Mouse (Mus musculus) bone marrow, adult 2 months (tissue): ENCODE data around the gene Snx4. TPM values are rescaled to one million over a fixed set of nuclear protein-coding genes. Genes with fewer than 3 reads are reported as not detected.

ENCODE experiments used
- H3K27ac ChIP-seq: fragments of 200-500 bp; 2 replicates; pipeline ENCODE4 v1.5.1; 2012; ENCODE audit warnings: low read depth, mild to moderate bottlenecking, control low read depth, inconsistent platforms, low read length; ENCODE audit not compliant: control insufficient read depth, poor library complexity, insufficient read depth
- H3K4me1 ChIP-seq: fragments of 200-500 bp; 2 replicates; pipeline ENCODE4 v1.6.1; 2011; ENCODE audit warnings: low read length; ENCODE audit not compliant: control insufficient read depth, insufficient read depth
- H3K4me3 ChIP-seq: fragments of 200-500 bp; replicated peaks from 2 replicates; pipeline ENCODE3; 2011; ENCODE audit warnings: mild to moderate bottlenecking, low read depth, low read length, control low read depth; ENCODE audit not compliant: control insufficient read depth
- CTCF ChIP-seq: fragments of 200-500 bp; IDR thresholded peaks from 2 replicates; pipeline ENCODE4 v1.5.1; 2011; ENCODE audit warnings: low read length, control low read depth; ENCODE audit not compliant: control insufficient read depth, insufficient read depth
- POLR2A ChIP-seq: fragments of 200-500 bp; IDR thresholded peaks from 2 replicates; pipeline ENCODE4 v1.6.1; 2011; ENCODE audit warnings: low read depth, mild to moderate bottlenecking, control low read depth, low read length, borderline replicate concordance; ENCODE audit not compliant: control insufficient read depth
- WGBS: fragments of 180-500 bp; shearing (Covaris S2); methylation state at CpG from one replicate; pipeline ENCODE4 v1.1.7; 2018; 5-methylcytosine and 5-hydroxymethylcytosine counted together
- polyA plus RNA-seq: library from polyadenylated mRNA; stranded (reverse); fragments of >200 nt; gene quantifications from 2 replicates; pipeline ENCODE4 v1.2.4, GENCODE M21; 2011; ENCODE audit warnings: low replicate concordance; ENCODE audit not compliant: missing spikeins, insufficient read depth, insufficient read length

Snx4 gene
- polyA plus RNA-seq, 1 experiment, result 22.3 TPM

- Histone ChIP-seq H3K4me1 (no peaks in the 10 kb centered on the region; the same call in 1 of the 2 replicates), H3K4me3 (no peak overlapping the region), H3K27ac (no peak overlapping the region)
- TF ChIP-seq POLR2A, result no peak
- TF ChIP-seq CTCF, result no peak
- 79% methylated on average over 1 of the region's 1 CpGs for WGBS
Observed at GRCm38 (mm10) chr16:33342356-33342755, 91.1 kb downstream of the Snx4 start.

GRCm38 (mm10) chr16:33343106-33343505 lies 91.9 kb downstream of the Snx4 start:
- TF ChIP-seq POLR2A (no peak), CTCF (no peak)
- Histone ChIP-seq H3K4me3 (no peak overlapping the region), H3K27ac (no peak overlapping the region), H3K4me1 (no peaks in the 10 kb centered on the region; the same call in 1 of the 2 replicates)
- 88% methylated on average over 5 of the region's 5 CpGs for WGBS

GRCm38 (mm10) chr16:33343601-33344000 lies 92.4 kb downstream of the Snx4 start:
- Histone ChIP-seq H3K4me3 (no peak overlapping the region), H3K27ac (no peak overlapping the region), H3K4me1 (no peaks in the 10 kb centered on the region; the same call in 1 of the 2 replicates)
- 11% methylated on average over 7 of the region's 7 CpGs for WGBS
- TF ChIP-seq POLR2A (no peak), CTCF (no peak)

DNA sequence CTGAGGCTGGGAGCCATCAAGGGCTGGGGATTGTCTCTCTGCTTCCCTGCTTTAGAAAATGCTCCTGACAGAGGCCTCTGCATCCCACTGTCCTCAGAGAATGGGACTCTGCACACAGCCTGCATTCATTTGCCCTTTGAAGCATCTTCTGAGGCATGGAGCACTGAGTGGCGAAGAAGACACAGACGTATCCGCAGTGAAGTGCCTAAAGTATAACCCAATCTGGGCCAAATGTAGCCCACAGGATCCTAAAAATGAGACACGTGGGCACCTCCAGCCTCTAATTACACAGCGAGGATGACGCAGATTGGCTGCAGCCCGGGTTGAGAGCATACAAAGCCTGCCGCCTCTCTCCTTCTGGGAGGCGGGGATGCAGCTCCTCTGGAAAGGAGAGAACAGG lies 93.1 kb downstream of the Snx4 start:
- H3K27ac ChIP-seq, result no peak overlapping the region

DNA sequence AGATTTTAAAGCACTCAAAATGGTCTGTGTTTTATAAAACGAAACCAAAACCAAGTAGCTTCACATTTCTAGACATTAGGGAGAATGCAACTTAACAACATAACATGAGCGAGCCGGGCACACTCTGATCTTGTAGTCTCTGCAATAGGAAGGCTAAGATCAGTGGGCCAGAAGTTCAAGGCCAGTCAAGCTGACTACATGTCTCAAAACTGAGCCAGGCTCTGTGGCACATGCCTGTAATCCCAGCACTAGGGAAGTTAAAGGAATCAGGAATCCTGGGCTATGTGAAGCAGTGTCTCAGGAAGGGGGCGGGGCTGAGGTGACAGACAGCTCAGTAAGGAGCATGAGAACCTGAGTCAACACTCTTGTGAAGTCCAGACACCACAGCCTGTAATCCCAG lies 93.6 kb downstream of the Snx4 start:
- no peak for TF ChIP-seq CTCF
- no peak for TF ChIP-seq POLR2A
- Histone ChIP-seq H3K4me1 (no peaks in the 10 kb centered on the region; the same call in 1 of the 2 replicates), H3K27ac (no peak overlapping the region), H3K4me3 (no peak overlapping the region)
- WGBS, result 58% methylated on average over 4 of the region's 4 CpGs

More for the DNA sequence above, 93.1 kb downstream of the Snx4 start:
- H3K4me1 ChIP-seq, result no peaks in the 10 kb centered on the region; the same call in 1 of the 2 replicates
- 78% methylated on average over 9 of the region's 9 CpGs for WGBS
- H3K4me3 ChIP-seq, result no peak overlapping the region
- no peak for TF ChIP-seq CTCF
- no peak for TF ChIP-seq POLR2A

DNA sequence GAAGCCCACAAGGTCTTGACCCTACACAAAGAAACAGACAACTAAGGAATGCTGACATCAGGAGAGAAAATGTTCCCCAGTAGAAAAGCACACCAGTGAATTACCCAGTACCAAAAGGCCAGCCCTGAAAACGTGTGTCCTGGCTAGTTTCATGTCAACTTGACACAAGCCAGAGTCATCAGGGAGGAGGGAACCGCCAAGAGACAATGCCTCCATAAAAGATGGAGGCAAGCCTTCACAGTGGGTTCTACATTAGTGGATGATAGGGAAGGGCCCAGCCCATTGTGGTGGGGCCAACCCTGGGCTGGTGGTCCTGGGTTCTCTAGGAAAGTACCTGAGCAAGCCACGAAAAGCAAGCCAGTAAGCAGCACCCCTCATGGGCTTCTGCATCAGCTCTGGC lies 95.1 kb downstream of the Snx4 start:
- Histone ChIP-seq H3K4me1 (no peaks in the 10 kb centered on the region; the same call in 1 of the 2 replicates), H3K4me3 (no peak overlapping the region), H3K27ac (no peak overlapping the region)
- WGBS, result 70% methylated on average over 3 of the region's 3 CpGs
- TF ChIP-seq CTCF (no peak), POLR2A (no peak)

- Histone ChIP-seq H3K27ac (no peak overlapping the region), H3K4me1 (no peaks in the 10 kb centered on the region; the same call in 1 of the 2 replicates), H3K4me3 (no peak overlapping the region)
- TF ChIP-seq CTCF, result no peak
- no peak for TF ChIP-seq POLR2A
- 72% methylated on average over 5 of the region's 5 CpGs for WGBS
Observed at GRCm38 (mm10) chr16:33347134-33347533, 95.9 kb downstream of the Snx4 start.

Other genes with a start within 250 kb of the Snx4 start
- 1.8 TPM in 1 of 2 replicates, not detected in the other for gene Iqcg, start 195.2 kb upstream of the Snx4 start, polyA plus RNA-seq
- gene Rpl35a, start 195.0 kb upstream of the Snx4 start, polyA plus RNA-seq, result 942 and 1,406 TPM in 2 replicates
- 2.4 and 3.3 TPM in 2 replicates for gene Lmln, start 188.9 kb upstream of the Snx4 start, polyA plus RNA-seq
- gene Osbpl11, start 66.4 kb upstream of the Snx4 start, polyA plus RNA-seq, result 3.7 and 5.6 TPM in 2 replicates
- gene Zfp148, start 129.4 kb downstream of the Snx4 start, polyA plus RNA-seq, result 21.4 and 30.6 TPM in 2 replicates